Mouse (Mus musculus) spleen, adult 2 months (tissue): ENCODE measurements at regions not wholly inside any gene's neighbourhood (a gene's known extent, or its start where the extent isn't known, plus 50 kb on each side); places are given as distances from the start of the nearest gene placed in this dataset.

Experiments used
- CTCF ChIP-seq: fragments of 200-500 bp; IDR thresholded peaks from 2 replicates; pipeline ENCODE4 v1.5.1; 2011; ENCODE audit warnings: mild to moderate bottlenecking, inconsistent platforms; ENCODE audit not compliant: insufficient read depth, insufficient read length, insufficient replicate concordance; ENCODE audit errors: extremely low read depth
- POLR2A ChIP-seq: fragments of 200-500 bp; IDR thresholded peaks from 2 replicates; pipeline ENCODE4 v1.6.1; 2011; ENCODE audit warnings: low read depth, low read length, inconsistent platforms

DNA sequence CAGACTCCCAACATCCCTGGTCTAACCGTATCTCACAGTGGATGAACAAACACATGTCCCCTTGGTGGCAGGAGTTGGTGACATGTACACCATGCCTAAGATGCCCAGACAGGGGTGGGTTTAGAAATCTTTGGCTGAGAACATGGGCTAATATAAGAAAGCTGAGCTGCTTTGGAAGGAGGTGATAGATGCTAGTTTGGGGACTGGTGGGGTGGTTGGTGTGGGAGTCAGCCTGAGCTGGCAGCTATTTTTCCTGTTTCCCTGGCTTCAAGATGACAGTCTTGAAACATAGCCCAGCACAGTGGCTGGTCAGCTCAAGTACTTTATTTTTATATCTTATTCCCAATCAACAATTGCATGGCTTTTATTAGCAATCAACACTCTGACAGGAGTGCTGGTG lies 302.0 kb upstream of the Gjb5 start:
- no peak for TF ChIP-seq POLR2A
- TF ChIP-seq CTCF, result no peak
